Mouse (Mus musculus) cerebellum, postnatal 36 days (tissue): ENCODE measurements around the gene Aktip.

ENCODE experiments used
- DNase-seq, 2 experiments: peaks; one replicate each; pipeline ENCODE4 v3.0.0; 2021 to 2022; ENCODE audit warnings: mixed read lengths in 2 of 2

Gene Aktip

GRCm38 (mm10) chr8:91199876-91200275, at the start of gene Aktip:
TSS of gene Aktip (minus strand) at chr8:91199976.
- DNase-seq = no peak

GRCm38 (mm10) chr8:91245821-91246454, 46.2 kb upstream of the Aktip start:
- no peak for DNase-seq

- no peak for DNase-seq
Measured at GRCm38 (mm10) chr8:91242721-91243120, 42.9 kb upstream of the Aktip start.

- DNase-seq = no peak
Measured at GRCm38 (mm10) chr8:91241873-91242519, 42.2 kb upstream of the Aktip start.

GRCm38 (mm10) chr8:91241371-91241770, 41.6 kb upstream of the Aktip start:
- DNase-seq = no peak

GRCm38 (mm10) chr8:91237191-91237590, 37.4 kb upstream of the Aktip start:
- DNase-seq = no peak

- no peak for DNase-seq
Measured at GRCm38 (mm10) chr8:91234097-91234496, 34.3 kb upstream of the Aktip start.

GRCm38 (mm10) chr8:91227421-91227841, 27.7 kb upstream of the Aktip start:
- DNase-seq = peak; percentile 43 to 52

GRCm38 (mm10) chr8:91224227-91224626, 24.5 kb upstream of the Aktip start:
- no peak for DNase-seq

GRCm38 (mm10) chr8:91221841-91222240, 22.1 kb upstream of the Aktip start:
- DNase-seq = no peak

- DNase-seq = no peak
Measured at GRCm38 (mm10) chr8:91218271-91218670, 18.5 kb upstream of the Aktip start.

GRCm38 (mm10) chr8:91217062-91217905, 17.5 kb upstream of the Aktip start:
- DNase-seq = no peak

- DNase-seq = no peak
Measured at GRCm38 (mm10) chr8:91214287-91214686, 14.5 kb upstream of the Aktip start.

GRCm38 (mm10) chr8:91212948-91213347, 13.2 kb upstream of the Aktip start:
- DNase-seq = no peak

- DNase-seq = no peak
Measured at GRCm38 (mm10) chr8:91209658-91210057, 9.9 kb upstream of the Aktip start.

- no peak for DNase-seq
Measured at GRCm38 (mm10) chr8:91207676-91208075, 7.9 kb upstream of the Aktip start.

- DNase-seq = no peak
Measured at GRCm38 (mm10) chr8:91205897-91206296, 6.1 kb upstream of the Aktip start.

GRCm38 (mm10) chr8:91201184-91201583, 1.4 kb upstream of the Aktip start:
- DNase-seq = no peak

GRCm38 (mm10) chr8:91198036-91198435, 1.7 kb downstream of the Aktip start:
- no peak for DNase-seq

- no peak for DNase-seq
Measured at GRCm38 (mm10) chr8:91197233-91197632, 2.5 kb downstream of the Aktip start.

- DNase-seq = no peak
Measured at GRCm38 (mm10) chr8:91196661-91197060, 3.1 kb downstream of the Aktip start.

- DNase-seq = no peak
Measured at GRCm38 (mm10) chr8:91194081-91194480, 5.7 kb downstream of the Aktip start.

GRCm38 (mm10) chr8:91192941-91193340, 6.8 kb downstream of the Aktip start:
- no peak for DNase-seq
